Mouse (Mus musculus): Measurements from ENCODE around the gene Cc2d2b. TPM values are rescaled to one million over a fixed set of nuclear protein-coding genes. Genes with fewer than 3 reads are reported as not detected.
A peak's percentile ranks its signal among the peaks of the same experiment; 100 is the strongest.

The Cc2d2b gene
- polyA plus RNA-seq, 1 experiment from 2014 or later, result 0.15 TPM

GRCm38 (mm10) chr19:40832361-40832760, 83.8 kb downstream of the Cc2d2b start:
- no peak overlapping the region for H3K27ac ChIP-seq (ENCODE audit: low read depth, low read length)

GRCm38 (mm10) chr19:40834436-40834835, 85.9 kb downstream of the Cc2d2b start:
- H3K4me2 ChIP-seq (ENCODE audit: low read length), result no peak overlapping the region

More at GRCm38 (mm10) chr19:40832361-40832760, 83.8 kb downstream of the Cc2d2b start:
- peak overlapping the region; percentile 81 for H3K4me2 ChIP-seq (ENCODE audit: low read length)
- H3K4me1 ChIP-seq (ENCODE audit: control insufficient read depth, insufficient read depth, low read length), result peaks cover 29% of the 10 kb centered on the region
- H3K9ac ChIP-seq (ENCODE audit: low read length), result peak overlapping the region; percentile 99
- DNase-seq (ENCODE audit: low spot score) (no peak), ATAC-seq (no peak)
- no peaks in the 10 kb centered on the region for H3K9me3 ChIP-seq (replicated peaks; ENCODE audit: control insufficient read depth, low read length)
- H3K4me3 ChIP-seq (ENCODE audit: low read depth, low read length), result peak overlapping the region; percentile 97
- 26% methylated on average over 5 of the region's 5 CpGs for WGBS
- peaks cover 16% of the 10 kb centered on the region for H3K36me3 ChIP-seq (ENCODE audit: control insufficient read depth, insufficient read depth, low read length)
- no peaks in the 10 kb centered on the region for H3K27me3 ChIP-seq (replicated peaks; ENCODE audit: control insufficient read depth, insufficient read depth, low read length)

DNA sequence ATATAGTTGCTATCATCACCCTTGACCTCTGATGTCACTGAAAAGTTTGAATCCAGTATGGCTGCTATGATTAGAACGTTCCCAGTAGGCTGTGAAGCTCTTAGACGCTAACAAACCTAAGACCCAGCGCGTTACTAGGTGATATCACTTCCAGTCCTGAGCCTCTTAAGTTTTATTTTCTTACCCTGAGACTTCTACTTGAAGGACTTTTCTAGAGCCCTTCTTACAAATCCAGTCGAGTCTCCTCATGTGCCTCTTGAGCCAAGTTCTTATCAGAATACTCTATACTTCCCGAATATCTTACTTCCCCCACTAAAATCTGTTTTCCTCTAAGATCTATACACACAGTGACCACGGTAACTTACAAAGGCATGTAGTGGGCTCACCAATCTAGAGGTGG, 89.7 kb downstream of the Cc2d2b start:
- Histone ChIP-seq H3K36me3 (ENCODE audit: control insufficient read depth, insufficient read depth, low read length) (peaks cover 62% of the 10 kb centered on the region), H3K9ac (ENCODE audit: low read length) (no peak overlapping the region), H3K4me3 (ENCODE audit: low read depth, low read length) (no peak overlapping the region), H3K4me2 (ENCODE audit: low read length) (no peak overlapping the region), H3K27ac (ENCODE audit: low read depth, low read length) (no peak overlapping the region), H3K27me3 (replicated peaks; ENCODE audit: control insufficient read depth, insufficient read depth, low read length) (no peaks in the 10 kb centered on the region), H3K9me3 (replicated peaks; ENCODE audit: control insufficient read depth, low read length) (no peaks in the 10 kb centered on the region), H3K4me1 (ENCODE audit: control insufficient read depth, insufficient read depth, low read length) (peaks cover 20% of the 10 kb centered on the region)
- ATAC-seq (no peak), DNase-seq (ENCODE audit: low spot score) (no peak)
- 93% methylated on average over 7 of the region's 7 CpGs for WGBS

More at GRCm38 (mm10) chr19:40834436-40834835, 85.9 kb downstream of the Cc2d2b start:
- ATAC-seq, result no peak
- Histone ChIP-seq H3K9me3 (replicated peaks; ENCODE audit: control insufficient read depth, low read length) (no peaks in the 10 kb centered on the region), H3K9ac (ENCODE audit: low read length) (no peak overlapping the region), H3K4me1 (ENCODE audit: control insufficient read depth, insufficient read depth, low read length) (peaks cover 29% of the 10 kb centered on the region), H3K4me3 (ENCODE audit: low read depth, low read length) (no peak overlapping the region), H3K27ac (ENCODE audit: low read depth, low read length) (no peak overlapping the region), H3K27me3 (replicated peaks; ENCODE audit: control insufficient read depth, insufficient read depth, low read length) (no peaks in the 10 kb centered on the region), H3K36me3 (ENCODE audit: control insufficient read depth, insufficient read depth, low read length) (peaks cover 37% of the 10 kb centered on the region)
- DNase-seq (ENCODE audit: low spot score), result no peak
- WGBS, result 92% methylated on average over 6 of the region's 6 CpGs

- Histone ChIP-seq H3K9ac (ENCODE audit: low read length) (no peak overlapping the region), H3K4me1 (ENCODE audit: control insufficient read depth, insufficient read depth, low read length) (no peaks in the 10 kb centered on the region), H3K9me3 (replicated peaks; ENCODE audit: control insufficient read depth, low read length) (no peaks in the 10 kb centered on the region), H3K27me3 (replicated peaks; ENCODE audit: control insufficient read depth, insufficient read depth, low read length) (no peaks in the 10 kb centered on the region), H3K27ac (ENCODE audit: low read depth, low read length) (no peak overlapping the region), H3K4me3 (ENCODE audit: low read depth, low read length) (no peak overlapping the region), H3K36me3 (ENCODE audit: control insufficient read depth, insufficient read depth, low read length) (peaks cover 80% of the 10 kb centered on the region), H3K4me2 (ENCODE audit: low read length) (no peak overlapping the region)
- DNase-seq (ENCODE audit: low spot score) (no peak), ATAC-seq (no peak)
- WGBS, result 88% methylated on average over 6 of the region's 6 CpGs
These were observed 91.8 kb downstream of the Cc2d2b start for GRCm38 (mm10) chr19:40840303-40840702.

GRCm38 (mm10) chr19:40841083-40841482, 92.5 kb downstream of the Cc2d2b start:
- Histone ChIP-seq H3K4me2 (ENCODE audit: low read length) (no peak overlapping the region), H3K9me3 (replicated peaks; ENCODE audit: control insufficient read depth, low read length) (no peaks in the 10 kb centered on the region), H3K27ac (ENCODE audit: low read depth, low read length) (no peak overlapping the region), H3K4me1 (ENCODE audit: control insufficient read depth, insufficient read depth, low read length) (no peaks in the 10 kb centered on the region), H3K4me3 (ENCODE audit: low read depth, low read length) (no peak overlapping the region), H3K36me3 (ENCODE audit: control insufficient read depth, insufficient read depth, low read length) (peaks cover 84% of the 10 kb centered on the region), H3K9ac (ENCODE audit: low read length) (no peak overlapping the region), H3K27me3 (replicated peaks; ENCODE audit: control insufficient read depth, insufficient read depth, low read length) (no peaks in the 10 kb centered on the region)
- ATAC-seq (no peak), DNase-seq (ENCODE audit: low spot score) (no peak)
- WGBS, result 94% methylated on average over 6 of the region's 6 CpGs

GRCm38 (mm10) chr19:40841593-40841992, 93.0 kb downstream of the Cc2d2b start:
- Histone ChIP-seq H3K4me1 (ENCODE audit: control insufficient read depth, insufficient read depth, low read length) (no peaks in the 10 kb centered on the region), H3K4me3 (ENCODE audit: low read depth, low read length) (no peak overlapping the region), H3K9ac (ENCODE audit: low read length) (no peak overlapping the region), H3K9me3 (replicated peaks; ENCODE audit: control insufficient read depth, low read length) (no peaks in the 10 kb centered on the region), H3K4me2 (ENCODE audit: low read length) (no peak overlapping the region), H3K27ac (ENCODE audit: low read depth, low read length) (no peak overlapping the region), H3K36me3 (ENCODE audit: control insufficient read depth, insufficient read depth, low read length) (peaks cover 87% of the 10 kb centered on the region), H3K27me3 (replicated peaks; ENCODE audit: control insufficient read depth, insufficient read depth, low read length) (no peaks in the 10 kb centered on the region)
- WGBS, result 89% methylated on average over 13 of the region's 13 CpGs
- no peak for ATAC-seq
- DNase-seq (ENCODE audit: low spot score), result no peak

DNA sequence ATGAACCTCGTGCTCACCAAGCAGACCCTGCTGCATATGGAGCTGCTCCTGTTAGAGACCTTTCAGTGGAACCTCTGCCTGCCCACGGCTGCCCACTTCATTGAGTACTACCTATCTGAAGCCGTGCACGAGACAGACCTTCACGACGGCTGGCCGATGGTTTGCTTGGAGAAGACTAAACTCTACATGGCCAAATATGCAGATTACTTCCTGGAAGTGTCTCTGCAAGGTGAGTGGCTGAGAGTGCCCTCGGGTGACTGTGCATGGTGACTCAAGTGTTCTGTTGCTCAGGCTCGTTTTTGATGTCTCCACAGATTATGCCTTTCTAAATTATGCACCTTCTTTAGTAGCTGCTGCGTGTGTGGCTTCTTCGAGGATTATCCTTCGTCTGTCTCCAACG, 96.2 kb downstream of the Cc2d2b start:
- ATAC-seq (no peak), DNase-seq (ENCODE audit: low spot score) (no peak)
- Histone ChIP-seq H3K4me3 (ENCODE audit: low read depth, low read length) (no peak overlapping the region), H3K9me3 (replicated peaks; ENCODE audit: control insufficient read depth, low read length) (no peaks in the 10 kb centered on the region), H3K4me1 (ENCODE audit: control insufficient read depth, insufficient read depth, low read length) (no peaks in the 10 kb centered on the region), H3K4me2 (ENCODE audit: low read length) (no peak overlapping the region), H3K27me3 (replicated peaks; ENCODE audit: control insufficient read depth, insufficient read depth, low read length) (no peaks in the 10 kb centered on the region), H3K27ac (ENCODE audit: low read depth, low read length) (no peak overlapping the region), H3K9ac (ENCODE audit: low read length) (no peak overlapping the region), H3K36me3 (ENCODE audit: control insufficient read depth, insufficient read depth, low read length) (peaks cover 83% of the 10 kb centered on the region)
- WGBS, result 92% methylated on average over 13 of the region's 13 CpGs

GRCm38 (mm10) chr19:40849391-40849790, 100.8 kb downstream of the Cc2d2b start:
- Histone ChIP-seq H3K9ac (ENCODE audit: low read length) (no peak overlapping the region), H3K4me3 (ENCODE audit: low read depth, low read length) (no peak overlapping the region), H3K27ac (ENCODE audit: low read depth, low read length) (no peak overlapping the region), H3K9me3 (replicated peaks; ENCODE audit: control insufficient read depth, low read length) (no peaks in the 10 kb centered on the region), H3K4me2 (ENCODE audit: low read length) (no peak overlapping the region), H3K36me3 (ENCODE audit: control insufficient read depth, insufficient read depth, low read length) (peaks cover 60% of the 10 kb centered on the region), H3K27me3 (replicated peaks; ENCODE audit: control insufficient read depth, insufficient read depth, low read length) (no peaks in the 10 kb centered on the region), H3K4me1 (ENCODE audit: control insufficient read depth, insufficient read depth, low read length) (no peaks in the 10 kb centered on the region)
- no peak for ATAC-seq
- no peak for DNase-seq (ENCODE audit: low spot score)
- 80% methylated on average over 12 of the region's 12 CpGs for WGBS

DNA sequence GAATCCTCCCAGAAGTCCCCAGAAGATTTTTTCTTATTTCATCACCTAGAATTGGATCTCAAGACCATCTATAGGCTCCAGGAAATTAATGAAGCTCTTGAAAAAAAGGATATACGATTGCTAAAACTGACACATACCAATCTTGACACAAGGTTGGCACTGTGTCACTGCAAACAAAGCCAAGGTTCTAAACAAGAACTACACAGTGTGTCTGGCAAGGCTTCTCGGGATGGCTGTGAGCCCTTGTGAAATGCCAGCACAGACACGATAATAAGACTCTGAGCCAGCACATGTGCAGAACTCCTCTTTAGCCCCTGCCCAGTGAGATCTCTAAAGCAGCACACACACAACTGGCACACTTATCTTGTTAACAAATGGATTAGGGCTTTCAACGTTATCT, 111.0 kb downstream of the Cc2d2b start:
- no peak overlapping the region for H3K9ac ChIP-seq (ENCODE audit: low read length)
- WGBS, result 43% methylated on average over 4 of the region's 4 CpGs

More for the DNA sequence above, 111.0 kb downstream of the Cc2d2b start:
- Histone ChIP-seq H3K4me1 (ENCODE audit: control insufficient read depth, insufficient read depth, low read length) (no peaks in the 10 kb centered on the region), H3K4me2 (ENCODE audit: low read length) (no peak overlapping the region), H3K36me3 (ENCODE audit: control insufficient read depth, insufficient read depth, low read length) (no peaks in the 10 kb centered on the region), H3K27ac (ENCODE audit: low read depth, low read length) (no peak overlapping the region), H3K9me3 (replicated peaks; ENCODE audit: control insufficient read depth, low read length) (no peaks in the 10 kb centered on the region), H3K27me3 (replicated peaks; ENCODE audit: control insufficient read depth, insufficient read depth, low read length) (no peaks in the 10 kb centered on the region), H3K4me3 (ENCODE audit: low read depth, low read length) (no peak overlapping the region)
- ATAC-seq (no peak), DNase-seq (ENCODE audit: low spot score) (peak; percentile 55)

Measured in forebrain, embryonic 14.5 days (tissue).